9 mouse cellular contexts compared by ENCODE assay signal in the genomic region with DNA sequence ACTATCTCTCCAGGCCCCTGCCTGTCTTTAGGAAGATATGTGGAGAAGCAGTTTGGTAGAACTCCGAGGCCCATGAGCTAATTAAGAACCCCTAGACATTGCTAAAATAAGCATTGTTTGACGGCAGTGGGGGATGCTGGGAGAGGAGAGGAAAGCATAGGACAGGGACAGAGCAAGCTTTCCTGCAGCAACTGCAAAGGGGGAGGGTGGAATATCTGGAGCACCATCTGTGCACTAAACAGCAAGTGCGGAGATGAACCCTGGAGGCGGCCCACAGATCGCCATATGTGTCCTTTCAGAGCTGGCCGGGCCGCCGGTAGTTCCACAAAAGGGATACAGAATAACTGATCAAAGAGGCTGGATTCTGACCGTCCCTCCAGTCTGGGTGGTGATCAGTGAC. TPM values are rescaled to one million over a fixed set of nuclear protein-coding genes. Genes with fewer than 3 reads are reported as not detected.
DNase-seq lines count a peak whose midpoint lies in the region; ATAC-seq and TF ChIP-seq lines count a peak whose summit lies in the region.
"Had no signal": no experiment of that assay in that cellular context is flagged by ENCODE, and none has a peak within 500 bp of the region (broad histone marks: within the 10 kb centered on the region; RNA-seq: fewer than 3 reads in every experiment).

No protein-coding gene starts in this region.

- peak; percentile 89 for DNase-seq in cerebellum, adult 9-10 months
- DNase-seq in left cerebral cortex, postnatal 14 days (ENCODE audit: low spot score in 2 of 2): peak; percentile 76 to 85
- DNase-seq in spleen, postnatal 14 days (ENCODE audit: low spot score in 2 of 2): no peak
- DNase-seq in lung, postnatal 14 days: no peak
- no peak for DNase-seq in thymus, postnatal 0 days (ENCODE audit: low spot score)

- H3K27ac ChIP-seq in hindbrain, embryonic 12.5 days: peak overlapping the region; percentile 37; the same call in 1 of the 2 replicates
- no peak overlapping the region for H3K27ac ChIP-seq in heart, embryonic 12.5 days (ENCODE audit: poor library complexity, severe bottlenecking)

- intact Hi-C loops in left cerebral cortex, postnatal 14 days (cut with DNase I): no loop called here

- no peak for ATAC-seq in hindbrain, embryonic 12.5 days (ENCODE audit: low FRiP score)
- no peak for ATAC-seq in heart, embryonic 12.5 days (ENCODE audit: insufficient number of reproducible peaks, low FRiP score)

- no peak overlapping the region for H3K9ac ChIP-seq in hindbrain, embryonic 12.5 days
- no peak overlapping the region for H3K9ac ChIP-seq in heart, embryonic 12.5 days

- H3K9me3 ChIP-seq in E14TG2a.4 (ENCODE audit: low read length): no peaks in the 10 kb centered on the region
- H3K9me3 ChIP-seq in hindbrain, embryonic 12.5 days (replicated peaks): no peaks in the 10 kb centered on the region
- no peaks in the 10 kb centered on the region for H3K9me3 ChIP-seq in heart, embryonic 12.5 days (replicated peaks)

- TF ChIP-seq CTCF in E14TG2a.4 (conservative IDR thresholded peaks at IDR 0.05; ENCODE audit: low read length): no peak

- H3K4me3 ChIP-seq in E14TG2a.4 (replicated peaks; ENCODE audit: low read length): peak overlapping the region; percentile 48
- H3K4me3 ChIP-seq in hindbrain, embryonic 12.5 days: no peak overlapping the region
- H3K4me3 ChIP-seq in heart, embryonic 12.5 days: no peak overlapping the region

- WGBS in hindbrain, embryonic 12.5 days: 36% methylated on average over 9 of the region's 9 CpGs
- 67% methylated on average over 9 of the region's 9 CpGs for WGBS in heart, embryonic 12.5 days

- H3K4me2 ChIP-seq in hindbrain, embryonic 12.5 days (replicated peaks): no peak overlapping the region
- H3K4me2 ChIP-seq in heart, embryonic 12.5 days: no peak overlapping the region
- H3K4me2 ChIP-seq: liver, embryonic 11.5 days had no signal

- peaks cover 2% of the 10 kb centered on the region; the same call in 1 of the 2 replicates for H3K27me3 ChIP-seq in E14TG2a.4 (ENCODE audit: insufficient read depth, low read length)
- no peaks in the 10 kb centered on the region for H3K27me3 ChIP-seq in hindbrain, embryonic 12.5 days
- H3K27me3 ChIP-seq in heart, embryonic 12.5 days (replicated peaks): no peaks in the 10 kb centered on the region

- no peaks in the 10 kb centered on the region for H3K36me3 ChIP-seq in E14TG2a.4 (ENCODE audit: insufficient read depth, low read length)
- H3K36me3 ChIP-seq in hindbrain, embryonic 12.5 days: no peaks in the 10 kb centered on the region
- H3K36me3 ChIP-seq in heart, embryonic 12.5 days: no peaks in the 10 kb centered on the region

- H3K4me1 ChIP-seq in E14TG2a.4 (replicated peaks; ENCODE audit: low read depth, low read length): peaks cover 9% of the 10 kb centered on the region; the same call in 1 of the 2 replicates
- peaks cover 8% of the 10 kb centered on the region for H3K4me1 ChIP-seq in hindbrain, embryonic 12.5 days
- H3K4me1 ChIP-seq in heart, embryonic 12.5 days (replicated peaks): no peaks in the 10 kb centered on the region

RNA-seq across cellular contexts. Expression of a gene that starts 37.2 kb away (rescaled TPM):
- 5.9 and 6.4 TPM in 2 replicates for polyA plus RNA-seq in hindbrain, embryonic 12.5 days (2016; fragmentation: Nextera tagmentation; extraction: Ambion mirVana)
- 100 to 1,000 TPM; 162 to 176 TPM for total RNA-seq in left cerebral cortex, postnatal 14 days (2021)
- polyA plus RNA-seq in heart, embryonic 12.5 days (2016; fragmentation: Nextera tagmentation; extraction: Ambion mirVana): 2.5 and 2.6 TPM in 2 replicates
- polyA plus RNA-seq in thymus, postnatal 0 days (2015; fragmentation: Nextera tagmentation; extraction: Ambion mirVana): 0.25 and 0.32 TPM in 2 replicates

RNA-seq across cellular contexts. Expression of a gene that starts 43.9 kb away (rescaled TPM):
- 44.2 and 44.6 TPM in 2 replicates for polyA plus RNA-seq in hindbrain, embryonic 12.5 days (2016; fragmentation: Nextera tagmentation; extraction: Ambion mirVana)
- total RNA-seq in left cerebral cortex, postnatal 14 days (2021): 10 to 100 TPM; 30.4 to 32.1 TPM
- polyA plus RNA-seq in heart, embryonic 12.5 days (2016; fragmentation: Nextera tagmentation; extraction: Ambion mirVana): 27.0 and 30.1 TPM in 2 replicates
- 35.6 and 40.5 TPM in 2 replicates for polyA plus RNA-seq in thymus, postnatal 0 days (2015; fragmentation: Nextera tagmentation; extraction: Ambion mirVana)

Comparison
In these comparisons a context has a peak if more than half of its experiments do, and no peak if none do; other contexts are left out.
1. DNase-seq: peak in cerebellum, adult 9-10 months (single experiment) and left cerebral cortex, postnatal 14 days (2 of 2); none in spleen, postnatal 14 days (0 of 2), lung, postnatal 14 days (single experiment) and thymus, postnatal 0 days (single experiment).